Mouse (Mus musculus) intestine, embryonic 16.5 days (tissue): ENCODE data around the gene Egfem1. TPM values are rescaled to one million over a fixed set of nuclear protein-coding genes. Genes with fewer than 3 reads are reported as not detected.

Experiments used
- ATAC-seq: fragments of 200-750 bp; cut with Nextera tagmentation; 2 replicates; pipeline ENCODE4 v1.8.0; 2017; ENCODE audit warnings: moderate TSS enrichment, moderate library complexity
- H3K27ac ChIP-seq: fragments of 300-500 bp; sonication (generic); 2 replicates; pipeline ENCODE4 v1.5.1; 2014; ENCODE audit warnings: mild to moderate bottlenecking, low read length
- H3K27me3 ChIP-seq: fragments of 300-500 bp; sonication (generic); replicated peaks from 2 replicates; pipeline ENCODE4 v1.6.1; 2014; ENCODE audit warnings: low read length, control low read depth, mixed read lengths; ENCODE audit not compliant: control insufficient read depth, insufficient read depth
- H3K36me3 ChIP-seq: fragments of 300-500 bp; sonication (generic); 2 replicates; pipeline ENCODE4 v1.6.1; 2014; ENCODE audit warnings: low read length, control low read depth; ENCODE audit not compliant: control insufficient read depth, insufficient read depth
- H3K4me1 ChIP-seq: fragments of 300-500 bp; sonication (generic); 2 replicates; pipeline ENCODE4 v1.6.1; 2014; ENCODE audit warnings: low read length, control low read depth, mixed read lengths; ENCODE audit not compliant: control insufficient read depth, insufficient read depth
- H3K4me2 ChIP-seq: fragments of 300-500 bp; sonication (generic); 2 replicates; pipeline ENCODE4 v1.6.1; 2014; ENCODE audit warnings: low read depth, low read length, control low read depth
- H3K4me3 ChIP-seq: fragments of 300-500 bp; sonication (generic); 2 replicates; pipeline ENCODE4 v1.5.1; 2014; ENCODE audit warnings: mild to moderate bottlenecking, low read length
- H3K9ac ChIP-seq: fragments of 300-500 bp; sonication (generic); 2 replicates; pipeline ENCODE4 v1.6.1; 2014; ENCODE audit warnings: low read depth, low read length
- H3K9me3 ChIP-seq: fragments of 300-500 bp; sonication (generic); 2 replicates; pipeline ENCODE4 v1.6.1; 2016; ENCODE audit warnings: low read length, control low read depth; ENCODE audit not compliant: control insufficient read depth
- WGBS: fragments of 180-500 bp; shearing (Covaris S2); extraction: QIAGEN DNeasy Blood & Tissue Kit; methylation state at CpG from one replicate; pipeline ENCODE4 v1.1.7; 2014; 5-methylcytosine and 5-hydroxymethylcytosine counted together
- polyA plus RNA-seq: library from polyadenylated mRNA; unstranded; fragments of >200 nt; fragmentation: Nextera tagmentation; extraction: Ambion mirVana; gene quantifications from 2 replicates; pipeline ENCODE4 v1.2.1, GENCODE M21; 2015

The Egfem1 gene
- polyA plus RNA-seq, 1 experiment from 2014 or later = 0.33 TPM

DNA sequence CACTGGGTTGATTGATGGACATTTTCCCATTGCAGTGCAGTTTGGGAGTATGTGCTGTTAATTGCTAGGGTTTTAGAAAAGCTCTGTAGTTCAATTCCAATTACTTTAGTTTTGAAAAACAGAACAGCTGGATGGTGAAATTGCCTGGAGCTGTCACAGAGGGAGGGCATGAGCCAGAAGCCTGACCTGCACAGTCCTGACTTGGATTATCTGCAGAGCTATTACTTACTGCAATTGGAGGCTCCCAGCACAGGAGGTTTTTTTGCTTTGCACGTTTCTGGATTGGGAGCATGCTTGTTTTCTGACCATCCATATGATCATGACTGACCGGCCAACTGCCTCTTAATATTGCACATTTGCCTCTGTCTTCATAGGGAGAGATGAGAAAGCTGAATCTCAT is 299.4 kb downstream of the Egfem1 start:
- H3K4me1 ChIP-seq = no peaks in the 10 kb centered on the region
- 54% methylated on average over 2 of the region's 2 CpGs for WGBS
- no peak overlapping the region for H3K27ac ChIP-seq
- H3K4me2 ChIP-seq = no peak overlapping the region
- H3K4me3 ChIP-seq = no peak overlapping the region
- no peaks in the 10 kb centered on the region for H3K27me3 ChIP-seq
- H3K36me3 ChIP-seq = no peaks in the 10 kb centered on the region
- no peak for ATAC-seq
- no peak overlapping the region for H3K9ac ChIP-seq
- no peaks in the 10 kb centered on the region for H3K9me3 ChIP-seq

DNA sequence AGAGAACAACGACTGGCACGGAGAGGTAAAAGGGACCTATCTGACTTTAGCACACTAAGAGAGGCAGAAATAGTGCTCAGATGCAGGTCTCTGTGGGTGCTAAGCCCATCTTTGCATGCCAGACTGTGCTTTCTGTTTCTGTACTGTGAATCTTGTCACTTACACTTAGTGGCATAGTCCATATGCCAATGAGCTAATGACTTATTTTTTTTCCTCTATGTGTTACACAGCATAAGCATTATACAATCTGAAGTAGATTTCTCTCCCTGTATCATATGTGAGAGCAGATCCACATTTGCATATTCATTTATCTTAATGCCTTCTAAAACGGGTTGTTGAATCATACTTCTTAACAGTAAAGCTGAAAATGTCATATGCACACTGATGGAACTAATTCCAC is 317.2 kb downstream of the Egfem1 start:
- H3K9me3 ChIP-seq = no peaks in the 10 kb centered on the region
- H3K9ac ChIP-seq = no peak overlapping the region
- no peak overlapping the region for H3K4me3 ChIP-seq
- H3K27me3 ChIP-seq = no peaks in the 10 kb centered on the region
- 73% methylated on average over 3 of the region's 3 CpGs for WGBS
- no peak overlapping the region for H3K27ac ChIP-seq
- H3K4me2 ChIP-seq = no peak overlapping the region
- no peak for ATAC-seq
- H3K36me3 ChIP-seq = no peaks in the 10 kb centered on the region
- H3K4me1 ChIP-seq = no peaks in the 10 kb centered on the region

DNA sequence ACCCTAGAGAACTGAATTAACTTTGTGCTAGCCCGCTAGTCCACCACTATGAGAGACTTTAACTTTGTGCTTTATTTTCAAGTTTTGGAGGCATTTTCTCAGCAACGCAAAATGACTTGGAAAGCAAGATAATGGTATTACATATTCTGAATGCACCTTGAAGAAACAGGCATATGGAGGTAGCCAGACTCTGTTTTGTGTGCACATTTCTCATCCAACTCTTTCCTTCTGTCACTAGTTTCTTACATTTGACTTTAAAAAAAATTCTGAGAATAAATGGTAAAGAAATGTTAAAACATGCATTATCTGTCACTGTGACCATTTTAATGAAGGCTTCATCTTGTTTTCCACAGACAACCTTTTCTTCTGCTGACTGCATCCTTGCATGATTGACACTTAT is 339.8 kb downstream of the Egfem1 start:
- no peaks in the 10 kb centered on the region for H3K36me3 ChIP-seq
- ATAC-seq = no peak
- H3K4me3 ChIP-seq = no peak overlapping the region
- no peaks in the 10 kb centered on the region for H3K27me3 ChIP-seq
- H3K9me3 ChIP-seq = no peaks in the 10 kb centered on the region
- WGBS = 93% methylated on average over 2 of the region's 2 CpGs
- no peak overlapping the region for H3K27ac ChIP-seq
- H3K4me2 ChIP-seq = no peak overlapping the region
- no peaks in the 10 kb centered on the region for H3K4me1 ChIP-seq
- no peak overlapping the region for H3K9ac ChIP-seq

DNA sequence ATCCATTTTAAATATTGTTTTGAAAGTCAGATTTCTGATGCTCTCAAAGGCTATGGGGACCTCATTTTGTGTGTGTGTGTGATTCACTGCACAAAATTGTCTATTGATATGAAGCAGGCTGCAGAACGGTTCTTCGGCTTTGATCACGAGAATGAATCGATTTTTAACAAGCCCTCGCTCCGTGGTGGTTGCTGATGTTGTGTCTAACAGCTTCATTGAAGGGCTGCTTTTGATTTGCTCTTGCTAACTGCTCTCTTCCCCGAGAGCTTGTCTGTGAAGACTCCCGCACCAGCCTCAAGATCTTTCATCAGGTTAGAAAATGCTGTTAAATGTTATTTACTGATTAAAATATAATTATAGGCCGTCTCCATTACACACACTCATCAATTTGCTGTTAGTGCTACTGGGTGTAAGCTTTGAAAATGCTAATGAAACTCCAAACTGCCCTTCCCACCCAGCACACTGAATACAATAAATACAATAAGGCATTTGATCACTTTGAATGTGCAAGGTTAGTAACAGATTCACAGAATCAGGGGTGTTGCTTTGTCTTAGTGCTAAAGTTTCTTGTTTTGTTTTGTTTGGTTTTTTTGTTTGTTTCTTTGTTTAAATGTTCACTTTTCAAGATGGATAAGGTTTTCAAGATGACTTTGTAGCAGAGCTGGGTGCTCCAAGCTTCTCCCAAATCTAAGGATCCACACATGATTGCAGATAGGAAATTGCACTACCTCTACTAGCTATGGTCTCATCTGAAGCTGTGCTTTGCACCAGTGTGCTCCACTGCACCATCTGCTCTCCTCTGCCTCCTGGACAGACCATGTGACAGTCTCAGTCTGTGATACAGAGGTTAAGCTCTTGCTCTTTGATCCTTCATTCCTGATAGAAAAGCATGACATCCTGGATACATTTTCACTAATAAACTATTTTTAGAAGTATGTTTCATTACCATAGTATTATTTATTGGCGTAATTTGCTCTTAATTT is 350.6 kb downstream of the Egfem1 start:
- no peak overlapping the region for H3K27ac ChIP-seq
- no peak overlapping the region for H3K4me3 ChIP-seq
- no peaks in the 10 kb centered on the region for H3K4me1 ChIP-seq
- H3K4me2 ChIP-seq = no peak overlapping the region
- H3K9ac ChIP-seq = no peak overlapping the region
- 77% methylated on average over 10 of the region's 10 CpGs for WGBS
- ATAC-seq = no peak
- no peaks in the 10 kb centered on the region for H3K36me3 ChIP-seq
- no peaks in the 10 kb centered on the region for H3K9me3 ChIP-seq
- no peaks in the 10 kb centered on the region for H3K27me3 ChIP-seq

DNA sequence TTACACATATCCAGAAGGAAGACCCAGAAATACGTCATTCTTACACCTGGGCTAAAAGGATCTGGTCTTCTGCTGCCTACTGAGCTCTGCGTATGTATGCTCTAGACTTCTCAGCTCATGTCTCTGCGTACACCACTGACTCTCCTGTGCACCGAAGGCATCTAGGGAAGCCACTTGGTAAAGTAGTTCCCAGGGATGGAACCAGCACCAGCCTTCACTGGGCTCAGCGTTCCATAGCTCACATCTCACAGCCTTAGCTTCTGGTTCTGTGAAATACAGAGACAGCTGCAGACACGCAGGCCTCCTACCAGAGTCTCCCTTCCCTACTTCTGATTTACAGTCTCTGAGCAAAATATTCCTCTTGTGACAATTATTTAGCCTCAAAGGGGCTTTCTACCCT is 361.2 kb downstream of the Egfem1 start:
- Histone ChIP-seq H3K27me3 (no peaks in the 10 kb centered on the region), H3K9me3 (no peaks in the 10 kb centered on the region), H3K4me2 (no peak overlapping the region), H3K36me3 (no peaks in the 10 kb centered on the region), H3K4me1 (no peaks in the 10 kb centered on the region), H3K27ac (no peak overlapping the region), H3K9ac (no peak overlapping the region), H3K4me3 (no peak overlapping the region)
- no peak for ATAC-seq
- WGBS = 81% methylated on average over 6 of the region's 6 CpGs

DNA sequence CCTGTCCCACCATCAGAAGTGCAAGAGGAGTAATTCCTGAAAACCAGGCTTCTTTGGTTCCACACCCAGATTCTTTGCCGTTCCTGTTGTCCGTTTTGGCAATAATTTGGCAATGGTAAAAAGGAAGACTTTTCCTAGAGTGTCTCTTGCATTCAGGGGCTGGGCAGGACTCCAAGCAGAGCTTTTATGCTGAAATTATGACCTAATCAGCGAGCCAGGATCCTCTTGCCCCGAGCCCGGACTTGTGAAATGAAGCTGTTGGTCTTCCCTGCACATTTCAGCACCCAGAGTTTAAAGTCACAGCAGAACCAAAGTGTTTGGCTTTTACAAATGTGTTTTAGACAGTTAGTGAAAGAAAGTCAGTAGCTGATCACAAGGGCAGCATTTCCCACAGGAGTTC is 362.8 kb downstream of the Egfem1 start:
- no peak overlapping the region for H3K4me2 ChIP-seq
- no peak overlapping the region for H3K9ac ChIP-seq
- no peaks in the 10 kb centered on the region for H3K4me1 ChIP-seq
- H3K4me3 ChIP-seq = no peak overlapping the region
- H3K27me3 ChIP-seq = no peaks in the 10 kb centered on the region
- H3K36me3 ChIP-seq = no peaks in the 10 kb centered on the region
- no peak overlapping the region for H3K27ac ChIP-seq
- WGBS = 60% methylated on average over 5 of the region's 5 CpGs
- H3K9me3 ChIP-seq = no peaks in the 10 kb centered on the region
- ATAC-seq = no peak

DNA sequence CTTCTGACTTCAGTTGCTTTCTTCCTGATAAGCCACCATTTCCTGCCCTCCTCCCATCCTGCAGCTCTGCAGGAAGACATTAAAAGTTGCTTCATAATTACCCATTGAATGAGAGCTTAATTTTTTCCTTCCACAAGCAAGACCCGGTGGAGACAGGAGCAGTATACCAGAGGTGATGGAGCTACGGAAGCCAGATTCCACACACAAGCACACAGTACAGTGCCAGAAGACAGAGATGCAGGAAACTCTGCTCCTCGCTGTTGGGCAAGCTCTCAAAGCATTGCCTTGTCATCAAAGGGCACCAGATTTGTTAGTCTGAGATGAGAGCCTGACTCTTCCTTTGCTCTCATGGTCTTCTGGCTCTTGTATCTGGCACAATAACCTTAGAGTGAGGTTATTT is 364.3 kb downstream of the Egfem1 start:
- Histone ChIP-seq H3K4me1 (no peaks in the 10 kb centered on the region), H3K36me3 (no peaks in the 10 kb centered on the region), H3K9ac (no peak overlapping the region), H3K4me2 (no peak overlapping the region), H3K9me3 (no peaks in the 10 kb centered on the region), H3K27ac (no peak overlapping the region), H3K27me3 (no peaks in the 10 kb centered on the region), H3K4me3 (no peak overlapping the region)
- WGBS = 49% methylated on average over 3 of the region's 3 CpGs
- ATAC-seq = no peak

DNA sequence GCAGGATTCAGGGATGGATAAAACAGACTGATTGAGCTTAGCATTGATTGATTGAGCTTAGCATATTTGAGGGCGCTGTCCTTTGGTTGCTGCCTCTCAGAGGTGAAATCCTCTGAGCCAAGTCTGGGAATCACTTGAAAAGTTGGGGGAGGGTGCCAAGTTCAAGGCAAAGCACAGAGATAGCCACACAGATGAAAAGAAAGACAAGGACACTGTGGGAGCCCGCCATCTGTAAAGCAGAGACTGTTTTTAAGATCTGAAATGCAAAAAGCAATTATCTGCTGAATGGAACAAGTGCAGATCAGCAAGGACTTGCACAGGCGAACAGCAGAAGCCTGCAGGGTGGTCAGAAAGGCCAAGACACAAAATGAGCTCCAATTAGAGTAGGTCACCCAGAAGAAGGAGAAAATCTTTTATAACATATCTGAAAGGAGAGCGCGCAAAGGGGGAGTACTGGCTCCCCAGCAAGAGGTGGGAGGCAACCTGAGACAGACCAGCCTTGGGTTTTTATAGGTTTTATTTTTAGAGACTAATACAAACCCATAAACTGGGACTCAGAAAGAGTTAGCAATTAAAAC is 367.1 kb downstream of the Egfem1 start:
- 68% methylated on average over 5 of the region's 5 CpGs for WGBS
- no peaks in the 10 kb centered on the region for H3K27me3 ChIP-seq
- no peak overlapping the region for H3K27ac ChIP-seq
- H3K4me2 ChIP-seq = no peak overlapping the region
- no peaks in the 10 kb centered on the region for H3K36me3 ChIP-seq
- no peaks in the 10 kb centered on the region for H3K4me1 ChIP-seq
- no peak overlapping the region for H3K9ac ChIP-seq
- H3K9me3 ChIP-seq = no peaks in the 10 kb centered on the region
- no peak for ATAC-seq
- H3K4me3 ChIP-seq = no peak overlapping the region

DNA sequence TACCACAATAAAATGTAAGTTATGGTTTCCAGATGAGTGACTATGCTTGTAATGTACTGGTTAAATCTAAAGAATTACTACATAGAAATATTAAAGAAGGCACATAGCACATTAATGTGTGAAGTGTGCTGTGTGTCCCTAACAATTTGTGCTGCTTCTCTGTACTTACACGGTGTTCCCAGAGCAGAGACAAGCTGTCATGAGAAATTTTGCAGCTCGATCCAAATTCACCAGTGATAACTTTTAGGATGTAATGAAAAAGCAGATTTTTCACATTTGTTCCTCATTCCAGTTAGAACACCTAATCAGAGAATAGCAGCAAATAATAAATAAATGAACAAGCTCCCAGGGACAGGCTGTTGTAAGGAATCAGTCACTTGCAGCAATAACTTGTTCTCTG is 416.4 kb downstream of the Egfem1 start:
- no peak overlapping the region for H3K27ac ChIP-seq
- H3K4me1 ChIP-seq = no peaks in the 10 kb centered on the region
- WGBS = 88% methylated on average over 2 of the region's 2 CpGs
- no peak overlapping the region for H3K4me3 ChIP-seq
- no peaks in the 10 kb centered on the region for H3K9me3 ChIP-seq
- ATAC-seq = no peak
- H3K4me2 ChIP-seq = no peak overlapping the region
- H3K9ac ChIP-seq = no peak overlapping the region
- H3K36me3 ChIP-seq = no peaks in the 10 kb centered on the region
- H3K27me3 ChIP-seq = no peaks in the 10 kb centered on the region
